Mouse (Mus musculus): ENCODE measurements around the gene BC025446.

BC025446 gene

DNA sequence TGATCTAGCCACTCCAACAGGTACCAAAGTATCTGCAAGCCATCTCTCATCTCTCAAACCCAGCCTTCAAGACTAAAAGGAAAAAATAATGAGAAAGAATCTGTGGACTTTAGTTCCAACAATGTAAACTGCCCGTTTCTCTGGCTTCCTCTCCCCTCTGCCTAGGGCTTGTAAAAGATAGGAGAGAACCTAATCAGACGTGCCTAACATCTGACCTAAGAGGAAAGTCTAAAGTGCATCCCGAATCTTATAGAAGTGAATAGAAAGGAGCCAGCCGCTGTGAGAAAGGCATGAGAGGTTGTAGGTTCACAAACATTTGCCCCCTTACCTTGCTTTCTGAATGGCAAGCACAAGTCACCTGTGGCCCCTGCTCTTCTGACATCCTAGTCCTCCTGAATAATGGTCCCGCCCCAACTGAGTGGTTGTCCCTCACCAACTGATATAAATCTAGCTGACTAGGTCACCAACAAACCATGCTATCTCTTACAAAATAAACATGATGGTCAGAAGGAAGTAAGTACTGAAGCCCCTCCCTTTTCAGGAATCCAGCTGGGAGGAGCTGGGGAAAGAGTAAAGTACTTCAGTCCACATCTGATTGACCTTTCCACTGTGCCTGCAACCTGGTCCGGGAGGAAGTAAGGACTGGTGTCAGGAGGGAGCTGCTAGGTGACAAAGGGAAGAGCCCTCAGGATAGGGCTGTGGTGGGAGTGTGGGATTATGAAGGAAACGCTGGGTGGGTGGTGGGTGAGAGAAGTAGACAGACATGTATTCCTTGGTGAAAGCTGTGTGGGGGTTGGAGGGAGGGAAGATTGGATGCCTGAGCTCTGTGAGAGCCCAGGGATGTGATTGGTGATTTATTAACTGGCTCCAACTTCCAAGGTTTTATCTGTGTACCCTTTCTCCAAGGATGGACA, at the start of gene BC025446:
TSS of gene BC025446 (plus strand) at position 599 of the 914 bp plus-strand sequence.
- no peak for DNase-seq

DNA sequence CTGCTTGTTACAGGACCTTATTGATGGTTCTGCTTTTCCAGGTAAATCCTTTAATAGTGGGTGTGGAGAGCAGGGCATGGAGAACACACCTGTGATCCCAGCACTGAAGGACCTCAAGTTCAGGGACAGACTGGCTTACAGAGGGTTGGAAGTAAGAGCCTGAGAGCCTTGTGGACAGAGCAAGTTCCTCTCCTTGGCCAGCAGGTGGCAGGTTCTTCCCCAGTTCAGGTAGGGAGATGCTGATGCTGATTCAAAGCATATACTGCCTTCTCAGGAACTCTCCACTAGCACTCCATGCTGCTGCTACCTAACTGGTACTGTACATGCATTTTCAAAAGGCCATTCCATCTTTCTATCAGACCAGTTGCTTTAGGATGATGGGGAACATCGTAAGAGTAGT, 40.7 kb upstream of the BC025446 start:
- DNase-seq = peak; percentile 62

DNA sequence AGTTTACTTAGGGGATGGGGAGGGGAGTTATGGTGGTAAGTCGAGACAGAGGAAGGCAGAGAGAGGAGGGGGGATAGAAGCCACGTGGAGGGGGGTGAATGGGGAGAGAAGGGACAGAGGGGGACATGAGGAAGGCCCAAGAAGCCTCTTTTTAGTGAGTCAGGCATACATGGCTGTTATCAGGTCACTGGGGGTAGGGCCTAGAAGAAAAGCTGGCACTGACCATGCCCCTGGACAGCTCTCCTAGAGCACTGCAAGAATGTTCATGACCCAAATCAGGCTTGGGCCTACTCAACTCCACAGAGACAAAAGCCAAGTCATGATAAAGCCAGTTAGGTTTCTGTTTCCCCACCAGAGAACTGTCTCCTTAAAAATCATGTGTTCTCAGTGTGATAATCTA, 29.9 kb upstream of the BC025446 start:
- no peak for DNase-seq

DNA sequence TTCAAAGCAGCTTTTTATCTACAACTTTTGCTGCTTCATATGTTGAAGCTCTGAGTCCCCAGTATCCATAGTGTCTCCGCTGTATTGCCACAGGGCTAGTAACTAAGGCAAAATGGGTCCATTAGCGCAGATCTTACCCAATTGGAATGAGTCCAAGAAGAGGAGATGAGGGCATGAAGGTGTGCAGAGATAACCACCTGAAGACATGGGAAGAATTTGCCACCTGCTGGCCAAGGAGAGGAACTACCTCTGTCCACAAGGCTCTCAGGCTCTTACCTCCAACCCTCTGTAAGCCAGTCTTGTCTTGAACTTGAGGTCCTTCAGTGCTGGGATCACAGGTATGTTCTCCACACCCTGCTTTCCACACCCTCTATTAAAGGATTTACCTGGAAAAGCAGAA, 27.1 kb upstream of the BC025446 start:
- peak; percentile 29 to 41 for DNase-seq

DNA sequence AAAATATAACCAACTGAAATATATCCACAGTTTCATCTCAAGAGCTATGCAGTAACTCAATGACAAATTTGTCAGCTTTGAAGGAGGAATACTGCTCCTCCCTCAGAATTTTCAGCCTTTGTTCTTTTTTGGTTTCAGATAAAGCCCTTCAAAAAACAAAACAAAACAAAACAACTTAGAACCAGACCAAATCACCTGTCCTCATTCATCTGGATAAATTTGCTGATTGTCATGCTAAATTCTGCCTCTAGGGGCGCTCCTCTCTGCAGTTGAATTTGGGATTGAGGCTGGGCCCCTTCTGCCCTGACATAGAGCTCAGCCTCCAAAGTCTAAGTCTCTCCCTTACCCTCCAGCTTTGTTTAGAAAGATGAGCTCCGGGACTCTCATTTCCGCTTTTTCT, 25.6 kb upstream of the BC025446 start:
- DNase-seq = peak; percentile 37 to 43

DNA sequence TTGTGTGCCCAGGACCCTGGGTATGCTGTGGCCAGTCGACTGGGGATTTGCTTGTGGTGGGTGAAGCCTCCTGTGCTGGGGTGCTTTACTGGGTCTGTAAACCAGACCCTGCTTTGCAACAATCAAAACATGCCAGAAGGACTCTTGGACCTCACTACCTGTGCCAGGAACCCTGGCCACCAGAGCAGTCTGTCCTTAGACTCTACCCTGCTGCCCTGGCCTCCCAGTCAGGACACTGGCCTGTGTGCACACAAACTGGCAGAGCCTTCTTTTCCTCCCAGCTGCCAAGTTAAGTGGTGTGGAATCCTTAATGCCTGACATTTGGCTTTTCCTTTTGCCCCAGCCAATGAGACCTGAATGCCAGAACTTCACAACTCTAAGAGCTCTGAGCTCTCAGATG, 655 bp downstream of the BC025446 start:
- DNase-seq = peak in 1 of 2 experiments; percentile 2

DNA sequence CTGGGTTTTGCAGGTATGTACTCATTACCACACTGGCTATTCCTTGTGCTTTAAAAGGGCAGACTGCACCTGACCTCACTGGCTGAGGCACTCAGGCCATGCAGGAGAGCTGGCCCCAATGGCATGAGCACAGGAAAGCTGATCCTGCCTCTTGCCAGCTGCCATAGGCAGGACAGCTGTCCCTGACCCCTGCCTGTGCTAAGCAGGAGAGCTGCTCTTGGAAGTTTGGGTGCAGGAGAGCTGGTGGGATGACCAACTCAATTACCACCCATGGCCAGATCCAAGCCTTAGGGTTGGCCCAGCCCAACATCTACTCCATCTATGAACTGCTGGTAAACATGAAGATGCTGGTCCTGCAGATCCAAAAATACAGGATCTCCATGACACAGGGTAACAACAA, 5.8 kb downstream of the BC025446 start:
- DNase-seq = no peak

- DNase-seq = no peak
These were observed 21.6 kb downstream of the BC025446 start for GRCm38 (mm10) chr15:75237736-75238288.

DNA sequence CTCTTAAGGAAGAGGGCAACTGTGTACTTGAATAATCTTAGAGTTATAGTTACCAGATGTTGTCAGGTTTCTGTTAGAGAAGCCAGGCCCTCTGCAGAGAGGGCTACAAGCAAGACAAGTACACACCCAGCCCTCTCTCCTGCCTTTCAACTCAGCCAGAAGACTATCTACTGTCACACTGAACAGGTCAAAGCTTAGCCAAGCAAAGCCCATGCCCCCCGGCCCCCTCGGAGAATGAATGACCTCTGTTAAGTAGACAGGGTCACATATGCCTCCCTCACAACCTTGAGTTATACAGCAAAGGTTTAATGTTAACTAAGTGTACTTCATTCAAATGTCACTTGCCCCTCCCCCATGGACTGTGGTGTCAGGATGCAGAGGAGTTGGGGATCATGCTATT, 24.4 kb downstream of the BC025446 start:
- DNase-seq = no peak

- no peak for DNase-seq
These were observed 26.8 kb downstream of the BC025446 start for GRCm38 (mm10) chr15:75242756-75243640.

- no peak for DNase-seq
These were observed 38.5 kb downstream of the BC025446 start for GRCm38 (mm10) chr15:75254671-75255070.

DNA sequence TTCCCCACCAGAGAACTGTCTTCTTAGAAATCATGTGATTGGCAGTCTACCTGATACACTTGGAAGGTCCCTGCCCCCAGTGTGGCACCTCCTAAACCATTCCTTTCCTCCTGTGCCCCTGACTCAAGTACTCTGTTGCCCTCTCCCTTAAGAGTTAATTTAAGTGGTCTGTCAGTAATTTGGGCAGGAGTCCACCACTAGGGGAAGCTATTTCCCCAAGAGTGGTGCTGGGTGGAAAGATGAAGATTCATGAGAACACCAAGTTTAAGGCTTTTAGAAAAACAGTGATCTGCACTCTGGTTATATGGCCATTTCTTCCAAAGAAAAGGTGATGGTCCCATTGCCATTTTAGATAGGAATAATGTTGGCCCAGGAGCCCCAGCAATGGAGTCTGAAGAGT, 49.7 kb downstream of the BC025446 start:
- no peak for DNase-seq

- no peak for DNase-seq
These were observed 50.5 kb downstream of the BC025446 start for GRCm38 (mm10) chr15:75266626-75267025.

DNA sequence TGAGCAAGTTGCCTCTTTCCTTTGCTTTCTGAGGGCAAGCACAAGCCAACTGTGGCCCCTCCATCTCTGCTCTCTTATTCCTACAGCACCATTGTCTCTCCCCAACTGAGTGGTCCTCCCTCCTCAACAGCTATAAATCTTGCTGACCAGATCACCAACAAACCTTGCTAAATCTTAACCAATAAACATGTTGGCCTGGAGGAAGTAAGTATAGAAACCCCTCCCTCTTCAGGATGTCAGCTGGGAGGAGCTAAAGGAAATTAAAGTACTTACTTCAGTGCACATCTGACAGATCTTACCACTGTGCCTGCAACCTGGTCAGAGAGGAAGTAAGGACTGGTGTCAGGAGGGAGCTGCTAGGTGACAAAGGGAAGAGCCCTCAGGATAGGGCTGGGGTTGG, 51.9 kb downstream of the BC025446 start, which contains the start of gene Ly6f:
TSS of gene Ly6f (plus strand) at position 301 of the 400 bp plus-strand sequence.
- no peak for DNase-seq

GRCm38 (mm10) chr15:75268916-75269829, 53.0 kb downstream of the BC025446 start:
- no peak for DNase-seq

GRCm38 (mm10) chr15:75270169-75270568, 54.0 kb downstream of the BC025446 start:
- DNase-seq = no peak

- DNase-seq = no peak
These were observed 54.7 kb downstream of the BC025446 start for GRCm38 (mm10) chr15:75270691-75271362.

DNA sequence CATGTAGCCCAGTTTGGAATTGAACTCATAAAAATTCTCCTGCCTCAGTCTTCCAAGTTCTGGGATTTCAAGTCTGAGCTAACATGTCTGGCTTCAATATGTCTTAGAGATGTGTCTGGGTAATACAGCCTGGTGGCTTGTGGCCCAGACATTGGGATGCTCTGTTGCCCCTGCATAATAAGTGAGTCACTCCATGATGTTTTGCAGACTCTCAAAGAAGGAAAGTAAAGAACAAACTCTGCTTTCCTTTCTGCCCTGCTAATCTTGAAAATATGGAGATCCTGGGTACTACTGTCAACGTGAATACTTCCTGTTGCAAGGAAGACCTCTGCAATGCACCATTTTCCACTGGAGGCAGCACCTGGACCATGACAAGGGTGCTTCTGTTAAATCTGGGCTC, 55.2 kb downstream of the BC025446 start:
- no peak for DNase-seq

DNA sequence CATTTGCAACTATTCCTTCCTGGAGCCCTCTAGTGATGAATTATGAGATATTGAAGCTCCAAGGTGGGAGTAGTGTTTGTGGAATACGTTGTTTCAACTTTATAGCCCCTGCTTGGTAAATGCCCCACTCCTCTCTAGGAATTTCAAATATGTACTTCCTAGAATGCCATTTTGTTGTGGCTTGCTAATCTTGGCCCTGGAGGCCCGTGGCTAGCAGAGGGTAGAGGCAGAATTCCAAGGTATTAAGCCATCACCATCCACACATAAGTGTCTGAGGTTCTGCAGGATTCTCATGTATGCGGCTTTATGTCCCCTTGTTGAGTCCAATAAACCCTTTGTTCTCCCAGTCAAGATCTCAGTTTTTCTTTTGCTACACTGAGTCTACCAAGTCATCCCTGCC, 55.7 kb downstream of the BC025446 start:
- no peak for DNase-seq

All from cerebellum, postnatal 10 days (tissue).